Mouse (Mus musculus): ENCODE measurements around the gene Proz.
A peak's percentile ranks its signal among the peaks of the same experiment; 100 is the strongest.

Proz gene

GRCm38 (mm10) chr8:13105908-13106551, 45.3 kb downstream of the Proz start:
- DNase-seq (ENCODE audit: low spot score in 2 of 2), result peak in 1 of 2 experiments; percentile 6

GRCm38 (mm10) chr8:13107990-13108638, 47.4 kb downstream of the Proz start:
- DNase-seq (ENCODE audit: low spot score in 2 of 2), result no peak

GRCm38 (mm10) chr8:13108967-13109366, 48.3 kb downstream of the Proz start:
- no peak for DNase-seq (ENCODE audit: low spot score in 2 of 2)

- DNase-seq (ENCODE audit: low spot score in 2 of 2), result no peak
Observed at GRCm38 (mm10) chr8:13109416-13109960, 48.8 kb downstream of the Proz start.

GRCm38 (mm10) chr8:13111917-13112316, 51.2 kb downstream of the Proz start:
- DNase-seq (ENCODE audit: low spot score in 2 of 2), result no peak

- no peak for DNase-seq (ENCODE audit: low spot score in 2 of 2)
Observed at GRCm38 (mm10) chr8:13113232-13113631, 52.5 kb downstream of the Proz start.

- no peak for DNase-seq (ENCODE audit: low spot score in 2 of 2)
Observed at GRCm38 (mm10) chr8:13117096-13117495, 56.4 kb downstream of the Proz start.

- no peak for DNase-seq (ENCODE audit: low spot score in 2 of 2)
Observed at GRCm38 (mm10) chr8:13118516-13118915, 57.8 kb downstream of the Proz start.

GRCm38 (mm10) chr8:13120882-13121665, 60.4 kb downstream of the Proz start:
- no peak for DNase-seq (ENCODE audit: low spot score in 2 of 2)

GRCm38 (mm10) chr8:13122887-13123421, 62.2 kb downstream of the Proz start:
- no peak for DNase-seq (ENCODE audit: low spot score in 2 of 2)

- no peak for DNase-seq (ENCODE audit: low spot score in 2 of 2)
Observed at GRCm38 (mm10) chr8:13124897-13125296, 64.2 kb downstream of the Proz start.

Data from urinary bladder, adult 18-20 months (tissue).